Mouse (Mus musculus): Measurements from ENCODE around the gene Lpcat2b. TPM values are rescaled to one million over a fixed set of nuclear protein-coding genes. Genes with fewer than 3 reads are reported as not detected.

Lpcat2b gene
- total RNA-seq, 2 experiments from 2014 or later = not detected

- no peak for DNase-seq
Measured at GRCm38 (mm10) chr5:107448784-107449183, 17.4 kb downstream of the Lpcat2b start.

GRCm38 (mm10) chr5:107449620-107450019 lies 18.3 kb downstream of the Lpcat2b start:
- no peak for DNase-seq

- no peak for DNase-seq
Measured at GRCm38 (mm10) chr5:107450299-107450698, 18.9 kb downstream of the Lpcat2b start.

- no peak for DNase-seq
Measured at GRCm38 (mm10) chr5:107462147-107463076, 31.1 kb downstream of the Lpcat2b start.

- no peak for DNase-seq
Measured at GRCm38 (mm10) chr5:107466501-107466900, 35.2 kb downstream of the Lpcat2b start.

- no peak for DNase-seq
Measured at GRCm38 (mm10) chr5:107467098-107467497, 35.7 kb downstream of the Lpcat2b start.

- no peak for DNase-seq
Measured at GRCm38 (mm10) chr5:107470600-107471329, 39.4 kb downstream of the Lpcat2b start.

- DNase-seq = no peak
Measured at GRCm38 (mm10) chr5:107480194-107480593, 48.8 kb downstream of the Lpcat2b start.

Other genes starting within 250 kb of the Lpcat2b start
- gene Tgfbr3, start 141.9 kb upstream of the Lpcat2b start, total RNA-seq (2021) = 10 to 100 TPM; 28.5 to 28.9 TPM
- gene Brdt, start 100.4 kb upstream of the Lpcat2b start, total RNA-seq (2021) = 1 to 10 TPM; 1.6 to 1.7 TPM
- under 1 TPM; 0.36 to 0.62 TPM for gene Ephx4, start 28.8 kb upstream of the Lpcat2b start, total RNA-seq (2021)
- 1 to 10 TPM; 6.3 to 6.8 TPM for gene Btbd8, start 6.4 kb downstream of the Lpcat2b start, total RNA-seq (2021)
- under 1 TPM in 1 of 2 experiments, not detected in 1; 0.10 TPM for gene Gm42669, start 76.1 kb downstream of the Lpcat2b start, total RNA-seq (2021)
- not detected for gene 1700028K03Rik, start 103.2 kb downstream of the Lpcat2b start, total RNA-seq (2021)
- 10 to 100 TPM in 1 of 2 experiments, 1 to 10 TPM in 1; 7.8 to 11.2 TPM for gene Rpap2, start 165.8 kb downstream of the Lpcat2b start, total RNA-seq (2021)
- gene Glmn, start 166.3 kb downstream of the Lpcat2b start, total RNA-seq (2021) = 10 to 100 TPM; 11.4 to 13.2 TPM

All from heart, postnatal 4 days (tissue).